Mouse (Mus musculus): Measurements from ENCODE around the gene Cyp26b1.

Gene Cyp26b1

DNA sequence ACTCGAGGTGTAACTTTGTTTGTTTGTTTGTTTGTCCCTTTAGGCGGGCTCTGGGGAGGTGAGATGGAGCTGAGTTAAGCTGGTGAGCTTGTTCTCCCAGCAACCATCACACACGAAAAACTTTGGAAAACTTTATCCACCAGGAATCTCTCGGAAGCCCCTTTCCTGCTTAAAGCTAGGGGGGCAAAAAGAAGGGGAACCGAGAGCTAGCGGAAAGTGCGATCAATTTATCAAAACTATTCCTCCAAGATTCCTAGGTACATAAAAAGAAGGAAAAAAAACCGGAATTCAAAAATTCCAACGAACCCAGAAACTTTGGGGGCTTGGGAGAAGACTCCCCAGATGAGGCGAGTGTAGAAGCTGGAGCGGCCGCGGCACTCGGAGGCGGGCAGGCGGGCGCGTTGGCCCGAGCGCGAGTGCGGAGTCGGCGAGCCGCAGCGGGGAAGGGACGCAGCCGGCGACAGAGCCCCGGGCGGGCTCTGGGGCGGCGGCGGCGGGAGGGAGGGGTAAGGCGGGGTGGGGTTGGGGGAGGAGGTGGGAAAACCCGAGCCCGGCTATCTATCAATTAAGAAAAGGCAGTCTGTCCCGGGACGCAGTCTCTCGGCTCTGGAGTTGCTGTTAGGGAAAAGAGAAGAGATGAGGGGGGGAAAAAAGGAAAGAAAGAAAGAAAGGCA is 5.3 kb downstream of the Cyp26b1 start:
- in situ Hi-C loops (cut with MboI, MseI), result loop anchor here (10.0 kb wide), 1 partner anchor 316 kb away; no protein-coding TSS in a partner anchor

DNA sequence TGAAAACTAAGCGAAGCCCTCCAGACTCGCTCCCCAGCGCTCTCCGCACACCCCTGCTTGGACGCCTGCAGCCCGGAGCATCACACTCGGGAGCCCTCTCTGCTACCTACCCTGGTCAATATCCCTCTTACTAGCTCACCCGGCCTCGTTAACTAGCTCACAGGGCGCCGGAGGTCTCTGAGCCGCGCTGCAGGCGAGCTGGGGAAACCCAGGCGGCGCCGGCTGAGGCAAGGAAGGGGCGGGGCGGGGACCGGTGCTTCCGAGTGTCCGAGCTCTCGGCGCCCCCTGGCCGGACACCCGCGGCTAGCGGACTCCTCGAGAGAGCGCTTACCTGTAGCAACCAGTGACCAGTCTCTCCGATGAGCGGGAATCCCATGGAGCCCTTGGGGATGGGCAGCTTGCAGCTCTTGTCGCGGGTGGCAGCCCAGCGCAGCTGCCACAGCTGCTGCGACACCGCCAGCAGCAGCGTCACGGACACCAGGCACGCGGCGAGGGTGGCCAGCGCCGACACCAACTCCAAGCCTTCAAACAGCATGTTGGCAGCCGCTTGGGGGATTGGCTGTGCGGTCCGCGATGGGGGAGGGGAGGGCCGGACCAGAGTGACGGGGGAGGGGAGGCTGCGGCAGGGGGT is 6.1 kb downstream of the Cyp26b1 start:
- in situ Hi-C loops (cut with MboI, MseI), result loop anchor here (10.0 kb wide), 1 partner anchor 317 kb away; no protein-coding TSS in a partner anchor

DNA sequence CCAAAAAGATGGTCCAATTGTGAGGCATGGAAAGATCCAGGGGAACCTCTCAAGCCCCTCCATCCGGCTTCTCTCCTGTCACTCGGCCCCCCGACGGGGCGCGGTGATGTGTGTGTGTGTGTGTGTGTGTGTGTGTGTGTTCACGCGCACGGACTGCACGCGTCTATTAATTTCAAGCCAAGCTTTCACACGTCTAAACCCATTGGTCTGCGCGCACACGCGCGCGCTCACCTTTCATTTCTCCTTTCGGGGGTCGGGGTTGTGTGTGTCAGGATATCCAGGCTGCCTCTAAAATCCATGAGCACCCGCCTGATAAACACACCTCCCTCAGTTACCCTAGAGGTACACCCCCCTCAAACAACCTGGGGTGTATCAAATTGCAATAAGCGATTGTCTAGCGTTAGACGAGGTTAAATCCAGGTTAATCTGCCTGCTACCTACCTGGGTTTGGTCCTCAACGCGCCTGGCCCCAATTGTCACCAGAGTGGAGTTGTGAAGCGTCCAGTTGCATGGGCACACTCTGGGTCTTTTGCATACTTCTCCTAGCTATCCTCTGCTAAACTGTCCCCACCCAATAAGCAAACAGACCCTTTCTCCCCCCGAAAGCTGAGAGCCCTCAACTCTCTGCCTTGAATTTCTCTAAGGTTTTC is 7.0 kb downstream of the Cyp26b1 start:
- in situ Hi-C loops (cut with MboI, MseI), result loop anchor here (10.0 kb wide), 1 partner anchor 318 kb away; no protein-coding TSS in a partner anchor

DNA sequence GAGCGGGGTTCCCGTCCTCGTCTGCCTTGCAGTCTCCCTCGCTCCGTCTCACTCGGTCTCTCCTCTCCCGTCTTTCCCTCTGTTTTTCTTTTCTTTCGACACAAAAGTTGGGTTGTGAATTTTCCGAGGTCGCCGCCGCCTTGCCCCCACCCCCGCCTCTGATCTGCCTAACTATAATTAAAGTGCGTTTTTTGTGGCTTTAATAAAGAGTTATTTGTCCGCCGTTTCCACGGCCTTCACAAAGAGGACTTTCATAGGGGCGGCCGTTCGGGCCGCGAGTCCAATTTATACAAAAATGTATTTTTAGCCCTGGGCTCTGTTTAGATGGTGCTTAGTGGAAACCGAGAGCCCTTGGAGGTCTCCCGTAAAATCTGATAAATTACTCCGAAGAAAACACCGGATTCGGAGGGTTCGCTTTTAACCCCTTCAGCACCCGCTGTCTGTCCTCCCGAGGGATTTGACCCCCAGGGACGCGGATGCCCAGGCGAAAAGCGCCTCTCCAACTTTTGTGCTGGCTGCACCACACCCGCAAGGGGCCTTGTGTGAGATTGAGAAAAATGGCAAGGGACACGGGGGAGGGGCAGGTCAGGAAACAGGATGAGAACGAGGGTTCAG is 7.9 kb downstream of the Cyp26b1 start:
- in situ Hi-C loops (cut with MboI, MseI), result loop anchor here (10.0 kb wide), 1 partner anchor 319 kb away; no protein-coding TSS in a partner anchor

DNA sequence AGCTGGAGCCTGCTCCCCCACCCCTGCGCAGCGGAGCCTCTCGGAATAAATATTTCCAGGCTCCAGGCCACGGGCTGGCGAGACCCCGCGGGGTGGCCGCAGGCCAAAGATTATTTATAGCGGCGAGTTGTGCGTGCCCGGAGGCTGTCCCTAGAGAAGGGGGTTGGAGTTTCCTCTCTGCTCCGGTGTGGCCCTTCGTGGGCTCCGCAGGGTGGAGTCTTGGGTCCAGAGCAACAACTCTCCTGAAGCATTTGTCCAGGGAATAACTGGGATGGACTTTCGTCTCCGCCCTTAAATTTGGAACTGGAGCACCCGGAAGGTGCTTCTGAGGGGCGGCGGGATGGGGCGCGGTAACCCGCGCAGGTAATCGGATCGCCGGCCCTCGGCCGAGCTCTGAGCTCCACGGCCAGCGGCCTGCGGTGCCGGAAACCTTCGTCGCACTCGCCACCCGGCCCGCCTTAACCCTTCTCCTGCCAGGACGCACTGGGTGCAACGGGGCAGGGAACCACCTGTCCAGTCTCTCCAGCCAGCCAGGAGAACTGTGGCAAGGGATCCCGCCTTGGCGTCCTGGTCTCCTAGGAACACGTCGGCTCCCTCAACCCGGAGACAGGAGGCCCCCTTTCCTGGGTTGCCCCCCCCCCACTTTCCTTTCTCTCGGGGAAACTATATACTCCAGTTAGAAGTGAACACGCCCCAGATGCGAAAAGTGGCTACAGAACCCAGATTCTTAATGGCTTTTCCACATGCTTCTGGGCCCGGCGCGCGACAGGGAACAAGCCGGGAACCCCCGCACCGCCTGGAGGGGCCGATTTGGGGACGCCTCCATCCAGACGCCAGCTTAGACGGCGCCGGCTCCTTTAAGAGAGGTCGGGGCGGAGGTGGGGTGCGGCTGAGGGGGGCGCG is 8.7 kb downstream of the Cyp26b1 start:
- in situ Hi-C loops (cut with MboI, MseI), result loop anchor here (10.0 kb wide), 1 partner anchor 320 kb away; no protein-coding TSS in a partner anchor

DNA sequence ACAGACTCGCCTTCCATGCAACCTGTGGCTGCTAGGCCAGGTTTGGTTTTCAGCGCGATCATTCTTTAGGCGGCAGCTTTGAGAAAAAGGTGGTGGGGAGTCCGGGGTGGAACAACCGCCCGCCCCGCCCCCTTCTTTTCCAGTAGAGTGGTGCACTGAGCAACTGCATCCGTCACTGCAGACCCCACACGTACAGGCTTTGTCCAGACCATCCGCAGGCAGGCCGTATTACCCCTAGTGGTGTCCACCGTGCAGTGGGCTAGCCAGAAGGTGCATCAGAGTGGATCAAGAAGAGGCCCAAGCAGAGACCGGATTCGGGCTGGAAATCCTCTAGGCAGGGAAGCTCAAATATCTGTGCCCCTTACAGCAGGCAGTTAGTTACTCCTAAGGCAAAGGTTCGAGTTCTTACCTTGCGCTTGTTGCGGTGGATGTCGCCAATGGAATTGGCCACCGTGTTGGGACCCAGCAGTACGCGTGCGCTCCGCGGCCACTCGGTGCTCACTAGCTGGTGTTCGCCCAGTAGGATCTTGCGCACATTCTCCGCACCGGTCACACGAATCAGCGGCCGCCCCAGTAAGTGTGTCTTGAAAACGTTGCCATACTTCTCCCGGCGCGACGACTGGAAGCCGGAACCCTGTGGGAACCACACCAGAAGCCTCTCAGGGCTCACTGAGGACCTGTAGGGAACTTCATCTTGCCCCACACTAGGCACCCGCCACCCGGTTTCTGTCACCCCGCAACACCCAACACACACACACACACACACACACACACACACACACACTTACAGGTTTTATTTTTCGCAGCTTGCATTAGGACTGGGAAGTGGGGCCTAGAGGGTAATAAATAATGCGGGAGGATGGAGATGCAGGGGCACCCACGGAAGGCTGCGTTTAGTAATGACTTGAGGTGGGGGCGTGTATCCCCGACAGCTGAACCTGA is 9.6 kb downstream of the Cyp26b1 start:
- in situ Hi-C loops (cut with MboI, MseI), result loop anchor here (10.0 kb wide), 1 partner anchor 321 kb away; no protein-coding TSS in a partner anchor

DNA sequence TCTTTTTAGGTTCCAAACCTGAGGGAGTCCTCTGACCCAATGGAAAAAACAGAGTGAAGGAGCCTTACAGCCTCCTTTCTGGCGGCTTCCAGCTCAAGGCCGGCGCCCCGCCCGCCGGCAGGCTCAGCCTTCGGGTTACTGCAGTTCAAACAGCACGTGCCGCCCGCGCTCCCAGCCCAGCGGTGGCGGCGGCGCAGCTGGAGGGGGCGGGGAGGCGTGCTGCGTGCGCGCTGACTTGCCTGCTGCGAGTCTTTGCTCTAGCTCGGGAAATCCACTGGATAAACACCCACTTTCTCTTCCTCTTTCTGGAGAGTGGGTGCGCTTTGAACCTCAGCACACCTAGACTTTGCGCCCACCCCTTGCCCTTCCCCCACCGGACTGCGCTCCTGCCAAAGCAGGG is 10.3 kb downstream of the Cyp26b1 start:
- in situ Hi-C loops (cut with MboI, MseI), result loop anchor here (10.0 kb wide), 1 partner anchor 321 kb away; no protein-coding TSS in a partner anchor

DNA sequence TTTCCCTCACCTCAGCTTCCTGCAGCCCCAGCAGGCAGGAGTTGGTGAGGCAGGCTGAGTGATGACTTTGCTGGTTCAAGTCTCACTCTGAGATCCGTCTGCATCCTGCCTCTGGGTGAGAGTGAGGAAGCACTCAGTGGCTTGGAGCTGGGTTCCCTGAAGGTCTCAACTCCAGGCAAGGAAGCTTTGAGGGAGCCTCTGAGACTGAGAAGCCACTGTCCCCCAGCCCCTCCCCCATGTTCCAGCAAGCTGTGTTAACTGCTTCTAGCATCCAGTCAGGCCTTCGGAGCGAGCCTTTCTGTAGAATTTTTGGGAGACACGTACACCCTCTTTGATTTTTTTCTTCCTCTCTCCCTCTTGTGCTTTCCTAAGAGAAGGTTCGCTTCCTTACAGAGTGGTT is 10.9 kb downstream of the Cyp26b1 start:
- in situ Hi-C loops (cut with MboI, MseI), result loop anchor here (10.0 kb wide), 1 partner anchor 322 kb away; no protein-coding TSS in a partner anchor

DNA sequence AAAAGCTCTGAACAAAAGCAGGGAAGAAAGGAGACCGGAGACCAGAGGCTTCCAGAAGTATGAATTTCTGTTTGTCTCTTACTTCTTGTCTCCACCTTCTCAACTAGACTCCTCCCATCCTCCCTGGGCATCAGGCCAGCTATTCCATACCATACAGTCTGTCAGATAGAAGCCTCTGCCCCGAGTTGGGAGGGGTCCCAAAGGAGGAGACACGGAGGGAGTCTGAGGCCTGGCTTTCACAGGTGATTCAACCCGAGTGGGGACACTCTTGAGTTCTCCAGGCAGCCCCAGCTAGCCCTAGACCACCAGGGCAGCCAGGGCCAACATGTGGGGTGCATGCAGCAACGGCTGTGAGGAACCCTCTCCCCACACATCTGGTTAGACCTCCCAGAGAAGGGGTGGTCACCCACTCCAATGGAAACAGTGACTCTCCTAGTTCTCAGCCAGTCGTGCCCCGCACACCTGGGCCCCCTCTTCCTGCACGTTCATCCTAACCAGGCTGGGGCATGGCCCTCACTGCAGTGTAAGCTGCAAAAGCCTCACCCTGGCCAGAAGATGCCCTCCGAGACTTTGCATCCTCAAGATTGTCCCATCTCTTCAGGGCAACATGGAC is 11.8 kb downstream of the Cyp26b1 start:
- in situ Hi-C loops (cut with MboI, MseI), result loop anchor here (10.0 kb wide), 1 partner anchor 323 kb away; no protein-coding TSS in a partner anchor

DNA sequence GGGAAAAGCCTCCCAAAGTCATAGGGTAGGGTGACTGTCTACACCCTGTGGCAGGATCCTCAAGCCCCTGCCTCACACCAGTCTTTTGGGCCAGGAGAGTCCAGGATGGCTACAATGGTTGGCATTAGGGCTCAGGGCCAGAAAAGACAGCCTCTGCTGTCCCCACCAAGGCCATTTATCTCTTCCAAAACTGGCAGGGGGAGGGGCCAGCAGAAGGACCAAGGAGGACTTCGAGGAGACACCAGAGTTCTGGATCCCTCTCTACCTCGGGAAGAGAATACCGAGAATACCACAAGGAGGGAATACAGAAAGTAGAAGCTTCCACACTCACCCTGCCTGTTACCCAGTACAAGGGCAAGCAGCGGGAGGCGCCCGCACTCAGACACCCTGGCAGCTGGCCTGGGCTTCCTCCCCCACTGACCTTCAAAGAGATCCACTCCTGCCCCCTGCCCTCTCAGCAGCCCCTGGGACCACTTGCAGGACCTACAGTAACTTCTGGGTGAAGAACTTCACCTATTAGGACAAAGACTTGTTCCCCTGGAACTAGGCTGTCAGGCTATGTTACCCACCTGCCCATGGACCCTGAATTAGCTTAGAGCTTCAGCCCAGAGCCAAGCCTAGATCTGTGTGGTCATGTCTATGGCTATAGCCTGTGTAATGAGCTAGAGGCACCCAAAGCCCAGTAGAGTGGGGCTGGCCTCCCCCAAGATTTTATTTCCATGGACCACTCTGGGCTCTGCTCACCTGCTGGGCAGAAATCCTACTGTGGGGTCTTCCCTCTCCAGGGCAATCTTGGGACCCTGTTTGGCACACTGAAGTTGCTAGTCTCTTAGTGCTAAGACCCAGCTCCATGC is 12.5 kb downstream of the Cyp26b1 start:
- in situ Hi-C loops (cut with MboI, MseI), result loop anchor here (10.0 kb wide), 1 partner anchor 324 kb away; no protein-coding TSS in a partner anchor

DNA sequence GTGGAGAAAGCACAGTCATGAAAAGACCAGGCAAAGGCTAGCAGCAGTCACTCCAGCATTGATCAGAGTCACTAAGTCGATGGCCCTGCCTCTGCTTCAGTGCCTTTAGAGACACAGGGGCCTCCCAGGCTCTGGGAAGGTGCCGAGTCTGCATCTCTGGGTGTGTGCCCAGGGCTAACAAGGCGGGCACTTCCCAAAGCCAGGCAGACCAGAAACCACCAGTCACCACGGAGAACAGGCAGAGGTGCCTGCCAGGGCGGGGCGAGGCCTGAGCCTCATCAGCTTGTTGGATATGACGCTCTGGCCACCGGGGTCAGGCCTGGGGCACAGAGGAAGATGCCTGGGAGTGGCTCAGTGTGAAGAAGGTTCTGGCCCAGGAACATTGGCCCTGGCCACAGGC is 14.2 kb downstream of the Cyp26b1 start:
- in situ Hi-C loops (cut with MboI, MseI), result no loop called here

DNA sequence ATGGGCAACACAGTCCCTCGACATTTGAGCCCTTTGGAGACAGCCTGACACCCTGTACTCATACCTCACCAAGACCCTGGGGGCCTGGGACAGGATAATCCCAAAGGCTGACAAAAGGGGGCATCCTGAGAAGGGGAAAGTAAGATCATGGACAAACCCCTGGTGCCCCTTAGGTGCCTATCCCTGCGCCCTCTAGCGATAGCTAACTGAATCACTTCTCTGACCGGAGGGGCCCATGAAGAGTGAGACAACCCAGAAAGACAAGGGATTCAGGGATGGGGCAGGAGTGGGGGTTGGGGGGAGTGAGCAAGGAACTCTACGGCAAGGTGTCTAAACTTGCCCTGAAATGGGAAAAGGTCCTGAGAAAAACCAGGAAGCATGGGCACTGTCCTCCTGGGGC is 14.8 kb downstream of the Cyp26b1 start:
- in situ Hi-C loops (cut with MboI, MseI), result no loop called here

DNA sequence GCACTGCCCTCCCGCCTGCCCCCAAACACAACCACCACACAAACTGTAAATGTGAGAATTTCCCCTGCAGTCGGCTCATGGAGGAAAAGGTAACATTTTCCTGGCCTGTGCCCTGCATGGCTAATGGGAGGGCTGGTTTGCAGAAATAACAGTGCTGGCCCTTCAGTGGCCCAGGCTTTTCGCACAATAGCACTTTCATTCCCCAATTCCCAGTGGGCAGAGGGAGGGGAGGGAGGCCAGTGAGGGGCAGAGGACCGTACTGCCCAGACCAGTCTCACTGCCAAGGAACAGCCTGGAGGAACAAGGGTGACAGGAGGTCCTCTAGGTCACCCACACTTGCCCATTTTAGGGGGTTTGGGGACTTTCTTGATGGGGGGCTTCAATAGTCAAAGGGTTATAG is 15.8 kb downstream of the Cyp26b1 start:
- in situ Hi-C loops (cut with MboI, MseI), result no loop called here

DNA sequence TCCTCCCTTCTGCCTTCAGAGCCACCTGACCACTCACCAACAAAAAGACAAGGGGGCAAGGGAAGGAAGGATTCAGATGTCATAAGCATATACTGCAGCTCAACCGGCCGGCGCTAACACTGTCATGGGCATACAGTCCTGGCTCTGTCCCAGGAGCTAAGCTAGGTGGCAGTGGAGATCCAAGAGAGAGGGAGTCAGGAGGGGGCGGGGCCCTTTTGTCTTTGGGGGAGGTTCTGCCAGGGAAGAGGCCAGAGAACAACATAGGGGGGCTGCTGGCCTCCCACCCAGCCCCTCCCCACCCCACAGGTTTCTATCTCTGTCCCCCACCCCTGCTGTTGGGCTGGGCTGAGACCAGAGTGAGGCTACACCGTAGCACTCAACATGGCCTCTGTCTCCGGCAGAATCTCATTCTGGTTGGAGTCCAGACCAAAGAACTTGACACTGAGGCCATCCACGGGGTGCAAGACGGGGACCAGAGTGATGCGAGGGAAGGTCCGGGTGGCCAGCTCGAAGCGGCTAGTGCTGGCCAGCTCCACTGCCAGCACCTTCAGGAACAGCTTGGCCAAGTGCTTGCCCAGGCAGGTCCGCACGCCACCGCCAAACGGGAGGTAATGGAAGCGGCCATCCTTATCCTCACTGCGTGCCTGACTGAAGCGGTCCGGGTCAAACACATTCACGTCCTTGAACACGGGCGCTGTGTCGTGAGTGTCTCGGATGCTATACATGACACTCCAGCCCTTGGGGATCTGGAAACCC is 19.6 kb downstream of the Cyp26b1 start:
- in situ Hi-C loops (cut with MboI, MseI), result loop anchor here (5.0 kb wide), 1 partner anchor 67 kb away; no protein-coding TSS in a partner anchor

DNA sequence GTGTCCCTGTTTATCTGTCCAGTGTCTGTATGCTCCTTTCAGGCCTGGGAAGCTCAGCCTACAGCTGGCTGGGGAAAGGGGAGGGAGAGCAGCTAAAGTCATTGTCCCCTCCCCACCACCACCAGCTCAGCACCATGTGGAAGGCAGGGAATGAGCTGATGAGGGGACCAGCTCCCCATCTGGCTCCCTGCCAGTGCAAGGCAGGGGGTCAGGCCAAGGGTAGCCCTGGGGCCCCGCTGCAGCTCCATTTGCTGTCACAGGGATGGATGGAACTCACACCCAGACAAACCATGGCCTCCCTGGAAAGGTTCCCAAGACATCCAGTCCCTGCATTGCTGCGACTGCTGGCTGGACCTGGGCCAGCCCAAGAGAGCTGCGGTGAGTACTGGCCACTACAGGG is 23.7 kb downstream of the Cyp26b1 start:
- in situ Hi-C loops (cut with MboI, MseI), result loop anchor here (5.0 kb wide), 1 partner anchor 63 kb away; no protein-coding TSS in a partner anchor

DNA sequence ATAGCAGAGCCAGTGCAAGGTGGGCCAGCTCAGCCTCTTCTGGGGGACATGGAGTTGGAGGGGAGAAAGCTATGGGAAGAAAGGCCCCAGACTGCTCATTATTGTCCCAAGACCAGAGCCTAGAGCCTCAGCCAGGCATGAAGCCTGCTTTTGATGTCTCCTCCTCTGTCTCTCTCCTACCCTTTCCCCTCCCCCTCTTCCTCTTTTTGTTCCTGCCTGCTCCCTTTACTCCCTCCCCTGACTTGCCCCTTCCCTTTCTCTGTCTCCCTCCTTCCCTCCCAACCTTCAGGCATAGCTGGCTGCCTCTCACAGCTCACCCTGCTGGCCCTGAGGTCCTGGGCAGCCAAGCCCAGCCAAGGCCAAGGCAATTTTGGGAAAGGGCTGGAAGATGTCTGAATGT is 24.1 kb downstream of the Cyp26b1 start:
- in situ Hi-C loops (cut with MboI, MseI), result no loop called here

DNA sequence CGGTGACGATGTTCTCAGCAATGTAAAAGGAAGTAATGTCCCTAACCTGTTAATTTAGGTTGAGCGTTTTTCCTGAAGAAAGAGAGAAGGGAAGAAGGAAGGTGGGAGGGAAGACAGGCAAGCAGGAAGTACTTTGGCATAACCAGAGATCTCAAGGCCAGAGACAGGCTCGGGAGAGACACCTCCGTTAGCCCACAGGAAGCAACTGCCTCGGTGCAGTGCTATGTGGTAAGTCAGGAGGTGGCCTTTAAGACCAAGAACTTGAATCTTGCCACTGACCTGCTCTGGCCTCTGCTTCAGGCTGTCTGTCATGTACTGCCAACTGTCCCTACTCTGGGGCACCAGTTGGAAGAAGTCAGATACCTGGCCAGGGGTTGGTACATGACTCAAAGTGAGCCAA is 24.8 kb downstream of the Cyp26b1 start:
- in situ Hi-C loops (cut with MboI, MseI), result no loop called here
